Mouse (Mus musculus): ENCODE results near the gene Dner.

DNA sequence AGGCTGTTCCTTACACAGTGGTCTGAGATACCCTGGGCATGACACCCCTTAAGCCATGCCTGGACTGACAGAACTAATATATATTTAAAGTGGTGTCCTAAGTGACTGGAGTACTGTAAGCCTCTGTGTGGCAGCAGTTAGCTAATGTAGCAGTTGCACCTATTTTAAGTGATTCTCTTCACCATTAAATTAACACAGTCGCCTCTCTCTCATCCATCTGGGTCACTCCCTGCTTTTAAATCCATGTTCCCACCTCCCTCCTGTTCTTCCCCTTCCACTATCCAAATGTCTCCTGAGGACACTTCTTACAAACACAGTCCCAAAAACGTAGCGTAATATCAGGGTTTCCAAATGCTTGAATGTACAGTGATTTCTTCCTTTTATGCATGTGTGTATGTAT, 281.6 kb downstream of the Dner start:
- TF ChIP-seq GATA1 (IDR thresholded peaks at IDR 0.05; ENCODE audit: low read length) (no peak), TAL1 (IDR thresholded peaks at IDR 0.05; ENCODE audit: low read length) (no peak)

All from erythroblast, embryonic 14.5 days (primary cell).